Mouse (Mus musculus) urinary bladder, postnatal 36 days (tissue): Measurements from ENCODE around the gene Entpd4b.
"Not testable (repeated sequence)": the region's sequence is repeated elsewhere in the genome, so short reads cannot be mapped to it uniquely, and the experiment has no call there.

Experiments
- DNase-seq, 2 experiments: peaks; one replicate each; pipeline ENCODE4 v3.0.0; 2022; ENCODE audit warnings: low spot score in 2 of 2, mixed read lengths in 1 of 2

The Entpd4b gene

GRCm38 (mm10) chr14:69555110-69555831 lies at the start of gene Entpd4b:
Gene Entpd4b, plus strand, starts transcription at chr14:69555424.
- not testable (repeated sequence) for DNase-seq

DNA sequence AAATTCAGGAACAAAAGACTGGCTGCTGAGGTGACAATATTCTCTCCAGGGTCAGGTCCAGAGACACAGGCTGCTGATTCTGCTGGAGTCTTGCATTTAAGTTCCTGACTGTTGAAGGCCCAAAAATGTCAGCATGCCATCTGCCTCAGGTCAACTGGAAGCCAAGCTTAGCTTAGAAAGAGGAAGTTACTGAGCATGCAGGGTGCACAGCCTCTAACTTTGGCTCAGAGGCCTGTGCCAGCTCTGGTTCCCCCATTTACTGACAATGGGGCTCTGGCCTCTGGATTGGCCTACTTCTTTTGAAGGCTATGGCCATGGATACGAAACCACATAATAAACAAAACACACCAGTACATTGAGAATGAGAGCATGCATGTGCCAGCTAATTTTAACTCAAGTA lies 48.2 kb upstream of the Entpd4b start:
- DNase-seq, result not testable (repeated sequence)

DNA sequence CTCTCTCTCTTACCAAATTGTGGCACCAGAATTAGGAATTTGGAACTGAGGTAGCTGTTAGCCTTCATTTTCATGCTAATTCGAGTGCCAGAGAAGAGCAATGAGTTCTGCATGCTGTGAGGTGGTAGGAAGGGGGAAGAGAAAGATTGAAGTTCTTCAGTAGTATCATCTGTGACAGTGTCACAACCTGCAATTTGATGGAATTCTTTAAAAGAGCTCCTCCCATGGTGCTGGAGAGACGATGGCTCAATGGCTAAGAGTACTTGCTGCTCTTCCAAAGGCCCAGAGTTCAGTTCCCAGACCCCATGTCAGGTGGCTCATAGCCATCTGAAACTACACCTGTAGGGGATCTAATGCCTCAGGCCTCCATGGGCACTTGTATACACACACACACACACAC lies 42.8 kb upstream of the Entpd4b start, which contains the start of gene Gm27179:
Gene Gm27179 (minus strand): TSS at position 101 of the 400 bp plus-strand sequence.
- DNase-seq, result not testable (repeated sequence)

GRCm38 (mm10) chr14:69520810-69521209 lies 34.4 kb upstream of the Entpd4b start:
- not testable (repeated sequence) for DNase-seq

- DNase-seq, result not testable (repeated sequence)
These were observed 32.2 kb upstream of the Entpd4b start for GRCm38 (mm10) chr14:69523001-69523400.

DNA sequence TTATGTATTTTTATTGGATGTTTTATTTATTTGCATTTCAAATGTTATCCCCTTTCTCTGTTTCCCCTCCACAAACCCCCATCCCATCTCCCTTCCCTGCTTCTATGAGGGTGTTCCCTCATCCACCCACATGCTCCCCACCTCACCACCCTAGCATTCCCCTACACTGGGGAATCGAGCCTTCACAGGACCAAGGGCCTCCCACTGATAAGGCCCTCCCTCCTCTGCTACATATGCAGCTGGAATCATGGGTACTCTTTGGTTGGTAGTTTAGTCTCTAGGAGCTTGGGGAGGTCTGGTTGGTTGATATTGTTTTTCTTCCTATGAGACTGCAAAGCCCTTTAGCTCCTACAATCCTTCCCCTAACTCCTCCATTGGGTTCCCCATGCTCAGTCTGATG lies 29.0 kb upstream of the Entpd4b start:
- DNase-seq, result not testable (repeated sequence)

- DNase-seq, result not testable (repeated sequence)
These were observed 18.7 kb upstream of the Entpd4b start for GRCm38 (mm10) chr14:69536539-69536938.

GRCm38 (mm10) chr14:69540113-69540512 lies 15.1 kb upstream of the Entpd4b start:
- not testable (repeated sequence) for DNase-seq

DNA sequence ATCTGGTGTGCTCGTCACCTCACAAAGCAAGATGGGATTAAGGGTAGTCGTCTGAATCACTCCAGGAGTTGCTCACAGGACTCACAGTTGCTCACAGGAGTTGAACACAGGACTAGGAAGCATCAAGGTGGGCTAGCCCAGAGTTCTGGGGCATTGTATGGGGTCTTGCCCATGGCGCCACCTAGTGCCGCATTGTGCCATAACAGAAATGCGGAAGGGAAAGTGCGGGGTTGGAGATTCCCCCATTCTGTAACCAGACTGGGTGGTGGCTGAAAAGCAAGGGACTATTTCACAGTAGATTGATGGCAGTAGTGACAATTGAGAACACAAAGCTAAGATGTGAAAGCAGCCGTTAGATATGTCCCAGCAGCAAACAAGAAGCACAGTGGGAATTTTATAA lies 12.5 kb upstream of the Entpd4b start:
- not testable (repeated sequence) for DNase-seq

- DNase-seq, result not testable (repeated sequence)
These were observed 11.2 kb upstream of the Entpd4b start for GRCm38 (mm10) chr14:69544033-69544432.

DNA sequence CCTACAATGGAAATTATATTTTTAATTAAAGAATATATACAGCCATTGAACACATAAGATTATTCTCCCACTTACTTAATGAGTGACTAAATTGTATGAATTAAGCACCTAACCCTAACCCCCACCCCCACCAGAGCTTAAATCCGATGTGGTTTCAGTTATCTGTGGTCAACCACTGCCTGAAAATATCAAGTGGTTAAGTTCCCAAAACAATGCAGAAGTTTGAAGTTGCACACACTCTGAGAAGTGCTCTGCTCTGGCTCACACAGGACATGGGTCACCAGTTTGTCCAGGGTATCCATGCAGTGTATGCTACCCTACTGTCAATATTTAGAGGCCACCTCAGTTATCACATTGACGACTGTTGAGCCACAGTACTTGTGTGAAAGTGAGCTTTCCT lies 10.2 kb upstream of the Entpd4b start:
- not testable (repeated sequence) for DNase-seq

GRCm38 (mm10) chr14:69547310-69547709 lies 7.9 kb upstream of the Entpd4b start:
- DNase-seq, result not testable (repeated sequence)

DNA sequence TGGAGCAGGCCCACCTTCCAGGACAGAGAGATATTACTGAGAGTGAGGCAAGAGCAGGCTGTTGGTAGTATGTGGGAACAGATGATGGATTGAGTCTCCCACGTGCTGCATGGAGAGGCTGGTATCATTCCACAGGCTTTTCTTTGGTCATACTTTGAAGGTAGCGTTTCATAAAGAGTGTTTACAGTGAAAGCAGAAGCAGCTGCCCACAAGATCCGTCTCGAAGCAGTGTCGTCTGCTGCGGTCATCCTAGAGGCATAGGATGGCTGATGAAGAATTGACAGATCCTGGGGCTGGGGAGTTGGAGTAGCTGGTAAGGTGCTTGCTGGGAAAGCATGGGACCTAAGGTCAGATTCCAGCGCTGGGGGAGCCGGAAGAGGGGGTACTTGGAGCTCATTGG lies 1.6 kb downstream of the Entpd4b start:
- not testable (repeated sequence) for DNase-seq

DNA sequence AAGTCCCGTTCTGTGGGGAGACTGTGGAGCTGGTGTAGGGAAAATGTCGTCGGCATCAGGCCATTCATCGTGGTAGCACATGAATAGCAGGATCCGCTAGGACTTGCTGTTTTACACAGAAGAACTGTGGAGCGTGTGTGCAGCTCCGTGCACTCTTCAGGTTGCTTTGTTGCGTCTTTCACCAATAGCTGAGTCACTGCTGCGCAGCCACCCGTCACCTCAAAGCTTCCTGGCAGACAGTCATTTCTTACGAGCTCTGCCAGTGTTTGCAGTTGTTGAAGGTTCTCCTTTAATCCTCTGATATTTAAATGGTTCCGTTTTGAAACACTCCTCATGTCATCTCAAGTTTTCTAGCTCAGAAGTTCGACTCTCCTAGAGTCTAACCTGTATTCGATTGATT lies 2.3 kb downstream of the Entpd4b start:
- DNase-seq, result not testable (repeated sequence)
